Comparison of ENCODE assay signal across 8 mouse cellular contexts in genomic region chr10:81140717-81141454, GRCm38 (mm10). TPM values are rescaled to one million over a fixed set of nuclear protein-coding genes. Genes with fewer than 3 reads are reported as not detected.
DNase-seq lines count a peak whose midpoint lies in the region; ATAC-seq and TF ChIP-seq lines count a peak whose summit lies in the region.

No protein-coding gene starts in this region.

- 64% methylated on average over 10 of the region's 10 CpGs for whole genome bisulfite sequencing in hindbrain, embryonic 12.5 days
- WGBS in liver, embryonic 14.5 days (ENCODE audit: insufficient replicate concordance) = 39% methylated on average over 10 of the region's 10 CpGs
- 13% methylated on average over 10 of the region's 10 CpGs for WGBS in small intestine, adult 2 months

- H3K9ac ChIP-seq in hindbrain, embryonic 12.5 days = peak overlapping the region; percentile 32; the same call in 1 of the 2 replicates
- peak overlapping the region; percentile 27 for H3K9ac ChIP-seq in liver, embryonic 14.5 days (replicated peaks)

- DNase-seq in heart, adult 11 months = peak; percentile 98
- DNase-seq in heart, postnatal 4 days = no peak
- no peak for DNase-seq in liver, embryonic 14.5 days (ENCODE audit: low read depth in 3 of 3, low spot score in 3 of 3)
- DNase-seq in right cerebral cortex, postnatal 4 days = no peak
- DNase-seq in c-Kit-positive CD71-positive TER-119-positive erythroid progenitor cells, embryonic 14.5 days (ENCODE audit: low spot score) = no peak

- TF ChIP-seq POLR2A in cortical plate, adult 2 months (IDR thresholded peaks at IDR 0.05; ENCODE audit: extremely low read depth, insufficient read depth, low read length) = no peak
- no peak for TF ChIP-seq POLR2A in small intestine, adult 2 months (IDR thresholded peaks at IDR 0.05; ENCODE audit: low read depth, low read length)

- H3K4me3 ChIP-seq in cortical plate, adult 2 months (ENCODE audit: insufficient read depth, low read length) = peak overlapping the region; percentile 14; the same call in 1 of the 2 replicates
- H3K4me3 ChIP-seq in hindbrain, embryonic 12.5 days = peak overlapping the region; percentile 7; the same call in 1 of the 2 replicates
- H3K4me3 ChIP-seq in liver, embryonic 14.5 days (ENCODE audit: insufficient read depth in 1 of 2, low read depth in 2 of 2, low read length in 2 of 2) = peak overlapping the region; percentile 65 to 87; a peak in 3 of 4 replicates
- peak overlapping the region; percentile 91 for H3K4me3 ChIP-seq in small intestine, adult 2 months (ENCODE audit: low read depth, low read length)

- H3K27ac ChIP-seq in cortical plate, adult 2 months (ENCODE audit: insufficient read depth, low read length) = no peak overlapping the region
- no peak overlapping the region for H3K27ac ChIP-seq in hindbrain, embryonic 12.5 days
- 0 out of 2 replicates have a peak overlapping the region, but pooled peaks have one; percentile 6 for H3K27ac ChIP-seq in liver, embryonic 14.5 days
- peak overlapping the region; percentile 98 for H3K27ac ChIP-seq in small intestine, adult 2 months (ENCODE audit: insufficient read depth, low read depth, low read length)

- TF ChIP-seq CTCF in cortical plate, adult 2 months (IDR thresholded peaks at IDR 0.05; ENCODE audit: extremely low read depth, insufficient read depth, low read length) = no peak
- TF ChIP-seq CTCF in liver, embryonic 14.5 days (IDR thresholded peaks at IDR 0.05; ENCODE audit: low read depth) = no peak
- no peak for TF ChIP-seq CTCF in small intestine, adult 2 months (IDR thresholded peaks at IDR 0.05; ENCODE audit: extremely low read depth, insufficient read length, insufficient replicate concordance, low read depth, low read length)

- H3K4me2 ChIP-seq in hindbrain, embryonic 12.5 days (replicated peaks) = peak overlapping the region; percentile 100
- peak overlapping the region; percentile 91 for H3K4me2 ChIP-seq in liver, embryonic 14.5 days (ENCODE audit: low read depth)

- H3K4me1 ChIP-seq in cortical plate, adult 2 months (ENCODE audit: control insufficient read depth, insufficient read depth, low read length) = peaks cover 9% of the 10 kb centered on the region
- peaks cover 55% of the 10 kb centered on the region for H3K4me1 ChIP-seq in hindbrain, embryonic 12.5 days
- peaks cover 32% of the 10 kb centered on the region in 2 experiments for H3K4me1 ChIP-seq in liver, embryonic 14.5 days (replicated peaks; ENCODE audit: control insufficient read depth in 2 of 2, insufficient read depth in 2 of 2, low read length in 1 of 2)
- H3K4me1 ChIP-seq in small intestine, adult 2 months (ENCODE audit: control insufficient read depth, insufficient read depth, insufficient read length, low read length) = peaks cover 56% of the 10 kb centered on the region

- H3K36me3 ChIP-seq in hindbrain, embryonic 12.5 days = peaks cover 28% of the 10 kb centered on the region
- peaks cover 40% of the 10 kb centered on the region for H3K36me3 ChIP-seq in liver, embryonic 14.5 days (replicated peaks; ENCODE audit: control insufficient read depth, insufficient read depth, low read depth)
- H3K36me3 ChIP-seq in small intestine, adult 2 months (ENCODE audit: control insufficient read depth, insufficient read depth, low read length) = peaks cover 25% of the 10 kb centered on the region

- H3K27me3 ChIP-seq in hindbrain, embryonic 12.5 days = peaks cover 3% of the 10 kb centered on the region; the same call in 1 of the 2 replicates
- H3K27me3 ChIP-seq in liver, embryonic 14.5 days (ENCODE audit: control insufficient read depth, insufficient read depth, low read length) = no peaks in the 10 kb centered on the region
- no peaks in the 10 kb centered on the region for H3K27me3 ChIP-seq in small intestine, adult 2 months (ENCODE audit: control insufficient read depth, insufficient read depth, low read length)

- no peaks in the 10 kb centered on the region for H3K9me3 ChIP-seq in hindbrain, embryonic 12.5 days (replicated peaks)
- no peaks in the 10 kb centered on the region for H3K9me3 ChIP-seq in liver, embryonic 14.5 days (ENCODE audit: control insufficient read depth, low read length)

- no peak for ATAC-seq in hindbrain, embryonic 12.5 days (ENCODE audit: low FRiP score)
- ATAC-seq in liver, embryonic 14.5 days (ENCODE audit: insufficient read depth) = no peak

- TF ChIP-seq EP300 in liver, embryonic 14.5 days (IDR thresholded peaks at IDR 0.05; ENCODE audit: low read depth) = no peak

RNA-seq across cellular contexts. Expression of gene Zbtb7a, which starts 5.9 kb away (rescaled TPM):
- 10 to 100 TPM; 37.0 to 43.0 TPM for total RNA-seq in heart, postnatal 4 days (2021)
- 46.9 and 49.9 TPM in 2 replicates for polyA plus RNA-seq in cortical plate, adult 2 months (2012; rRNA removed)
- polyA plus RNA-seq in hindbrain, embryonic 12.5 days (2016; fragmentation: Nextera tagmentation; extraction: Ambion mirVana) = 17.7 and 18.2 TPM in 2 replicates
- 15.2 and 16.3 TPM in 2 replicates for polyA plus RNA-seq in liver, embryonic 14.5 days (2012; rRNA removed)
- polyA plus RNA-seq in liver, embryonic 14.5 days (2014; fragmentation: Nextera tagmentation; extraction: Ambion mirVana) = 25.1 and 30.8 TPM in 2 replicates
- 94.8 and 187 TPM in 2 replicates for polyA plus RNA-seq in small intestine, adult 2 months (2012; rRNA removed)

RNA-seq across cellular contexts. Expression of gene Pias4, which starts 26.8 kb away (rescaled TPM):
- 10 to 100 TPM; 17.5 to 18.6 TPM for total RNA-seq in heart, postnatal 4 days (2021)
- 21.3 and 22.5 TPM in 2 replicates for polyA plus RNA-seq in cortical plate, adult 2 months (2012; rRNA removed)
- polyA plus RNA-seq in hindbrain, embryonic 12.5 days (2016; fragmentation: Nextera tagmentation; extraction: Ambion mirVana) = 56.7 and 59.2 TPM in 2 replicates
- 11.2 and 13.2 TPM in 2 replicates for polyA plus RNA-seq in liver, embryonic 14.5 days (2012; rRNA removed)
- 14.9 and 19.0 TPM in 2 replicates for polyA plus RNA-seq in liver, embryonic 14.5 days (2014; fragmentation: Nextera tagmentation; extraction: Ambion mirVana)
- 29.1 and 53.3 TPM in 2 replicates for polyA plus RNA-seq in small intestine, adult 2 months (2012; rRNA removed)

RNA-seq across cellular contexts. Expression of gene Map2k2, which starts 35.2 kb away (rescaled TPM):
- total RNA-seq in heart, postnatal 4 days (2021) = 100 to 1,000 TPM; 134 to 141 TPM
- 192 and 201 TPM in 2 replicates for polyA plus RNA-seq in cortical plate, adult 2 months (2012; rRNA removed)
- 223 and 232 TPM in 2 replicates for polyA plus RNA-seq in hindbrain, embryonic 12.5 days (2016; fragmentation: Nextera tagmentation; extraction: Ambion mirVana)
- 56.0 and 60.3 TPM in 2 replicates for polyA plus RNA-seq in liver, embryonic 14.5 days (2012; rRNA removed)
- polyA plus RNA-seq in liver, embryonic 14.5 days (2014; fragmentation: Nextera tagmentation; extraction: Ambion mirVana) = 90.0 and 98.9 TPM in 2 replicates
- polyA plus RNA-seq in small intestine, adult 2 months (2012; rRNA removed) = 214 and 554 TPM in 2 replicates

RNA-seq across cellular contexts. Expression of gene Eef2, which starts 35.5 kb away (rescaled TPM):
- 1,000 to 10,000 TPM; 1,326 to 1,351 TPM for total RNA-seq in heart, postnatal 4 days (2021)
- polyA plus RNA-seq in cortical plate, adult 2 months (2012; rRNA removed) = 1,040 and 1,088 TPM in 2 replicates
- polyA plus RNA-seq in hindbrain, embryonic 12.5 days (2016; fragmentation: Nextera tagmentation; extraction: Ambion mirVana) = 539 TPM in 2 replicates
- 476 and 570 TPM in 2 replicates for polyA plus RNA-seq in liver, embryonic 14.5 days (2012; rRNA removed)
- polyA plus RNA-seq in liver, embryonic 14.5 days (2014; fragmentation: Nextera tagmentation; extraction: Ambion mirVana) = 233 and 270 TPM in 2 replicates
- polyA plus RNA-seq in small intestine, adult 2 months (2012; rRNA removed) = 755 and 1,606 TPM in 2 replicates

RNA-seq across cellular contexts. Expression of gene Dapk3, which starts 41.9 kb away (rescaled TPM):
- 10 to 100 TPM; 41.9 to 45.7 TPM for total RNA-seq in heart, postnatal 4 days (2021)
- polyA plus RNA-seq in cortical plate, adult 2 months (2012; rRNA removed) = 71.2 and 77.1 TPM in 2 replicates
- polyA plus RNA-seq in hindbrain, embryonic 12.5 days (2016; fragmentation: Nextera tagmentation; extraction: Ambion mirVana) = 86.4 and 94.5 TPM in 2 replicates
- polyA plus RNA-seq in liver, embryonic 14.5 days (2012; rRNA removed) = 16.6 and 17.6 TPM in 2 replicates
- polyA plus RNA-seq in liver, embryonic 14.5 days (2014; fragmentation: Nextera tagmentation; extraction: Ambion mirVana) = 13.0 and 16.5 TPM in 2 replicates
- 102 and 228 TPM in 2 replicates for polyA plus RNA-seq in small intestine, adult 2 months (2012; rRNA removed)

Comparison
In these comparisons a context has a peak if more than half of its experiments do, and no peak if none do; other contexts are left out.
1. H3K27ac ChIP-seq: peak in liver, embryonic 14.5 days (single experiment) and small intestine, adult 2 months (single experiment); none in cortical plate, adult 2 months (single experiment) and hindbrain, embryonic 12.5 days (single experiment).
2. H3K4me3 ChIP-seq: peak in every context shown above with its lines; median percentile 91 in small intestine, adult 2 months; 76 in liver, embryonic 14.5 days; 14 in cortical plate, adult 2 months; 7 in hindbrain, embryonic 12.5 days.